Mouse (Mus musculus) heart, postnatal 0 days (tissue): ENCODE results near the gene Ap1s3. TPM values are rescaled to one million over a fixed set of nuclear protein-coding genes. Genes with fewer than 3 reads are reported as not detected.

Experiments used
- ATAC-seq: fragments of 200-750 bp; cut with Nextera tagmentation; 2 replicates; pipeline ENCODE4 v1.8.0; 2017; ENCODE audit warnings: low read depth, moderate number of reproducible peaks, moderate library complexity; ENCODE audit not compliant: insufficient read depth
- DNase-seq: peaks from one replicate; pipeline ENCODE4 v3.0.0-alpha.2; 2016; ENCODE audit warnings: low spot score
- H3K27ac ChIP-seq: fragments of 300-500 bp; sonication (generic); 2 replicates; pipeline ENCODE4 v1.5.1; 2014; ENCODE audit warnings: low read depth, mild to moderate bottlenecking
- H3K27me3 ChIP-seq: fragments of 300-500 bp; sonication (generic); 2 replicates; pipeline ENCODE4 v1.6.1; 2014; ENCODE audit warnings: low read length, mixed read lengths; ENCODE audit not compliant: control insufficient read depth, insufficient read depth
- H3K36me3 ChIP-seq: fragments of 300-500 bp; sonication (generic); replicated peaks from 2 replicates; pipeline ENCODE4 v1.6.1; 2014; ENCODE audit warnings: low read length, mixed read lengths; ENCODE audit not compliant: control insufficient read depth, insufficient read depth
- H3K4me1 ChIP-seq: fragments of 300-500 bp; sonication (generic); 2 replicates; pipeline ENCODE4 v1.6.1; 2014; ENCODE audit warnings: antibody characterized with exemption; ENCODE audit not compliant: control insufficient read depth, insufficient read depth
- H3K4me2 ChIP-seq: fragments of 300-500 bp; sonication (generic); 2 replicates; pipeline ENCODE4 v1.6.1; 2014; ENCODE audit warnings: low read depth, mild to moderate bottlenecking, low read length, moderate library complexity
- H3K4me3 ChIP-seq: fragments of 300-500 bp; sonication (generic); 2 replicates; pipeline ENCODE4 v1.5.1; 2014; ENCODE audit warnings: low read depth, low read length
- H3K9ac ChIP-seq: fragments of 300-500 bp; sonication (generic); replicated peaks from 2 replicates; pipeline ENCODE4 v1.6.1; 2014; ENCODE audit warnings: low read depth, low read length, mixed read lengths
- H3K9me3 ChIP-seq: fragments of 300-500 bp; sonication (generic); replicated peaks from 2 replicates; pipeline ENCODE4 v1.6.1; 2016; ENCODE audit warnings: low read length; ENCODE audit not compliant: control insufficient read depth
- CTCF ChIP-seq: IDR thresholded peaks from 2 replicates; pipeline ENCODE4 v1.5.1; 2016; ENCODE audit warnings: antibody characterized with exemption, control low read depth, low read depth
- EP300 ChIP-seq: IDR thresholded peaks from 2 replicates; pipeline ENCODE4 v1.6.1; 2016; ENCODE audit warnings: antibody characterized with exemption, low read depth
- WGBS: fragments of 180-500 bp; shearing (Covaris S2); extraction: QIAGEN DNeasy Blood & Tissue Kit; methylation state at CpG from one replicate; pipeline ENCODE4 v1.1.7; 2014; 5-methylcytosine and 5-hydroxymethylcytosine counted together
- polyA plus RNA-seq: library from polyadenylated mRNA; unstranded; fragments of >200 nt; fragmentation: Nextera tagmentation; extraction: Ambion mirVana; gene quantifications from 2 replicates; pipeline ENCODE4 v1.2.1, GENCODE M21; 2015
- total RNA-seq: library from RNA; depleted of rRNA; stranded (reverse); fragments of >200 nt; gene quantifications from 2 replicates; pipeline ENCODE4 v1.2.3, GENCODE M21; 2014; ENCODE audit warnings: low replicate concordance

The Ap1s3 gene
- total and polyA plus RNA-seq, 2 experiments from 2014 or later: 0.94 TPM; not detected in 1

GRCm38 (mm10) chr1:79710678-79711077, 38.9 kb upstream of the Ap1s3 start:
- Histone ChIP-seq H3K9me3 (no peaks in the 10 kb centered on the region), H3K9ac (no peak overlapping the region), H3K36me3 (peaks cover 52% of the 10 kb centered on the region), H3K27me3 (no peaks in the 10 kb centered on the region), H3K4me3 (no peak overlapping the region), H3K27ac (peak overlapping the region; percentile 41; the same call in 1 of the 2 replicates), H3K4me2 (no peak overlapping the region), H3K4me1 (peaks cover 6% of the 10 kb centered on the region; the same call in 1 of the 2 replicates)
- TF ChIP-seq CTCF (no peak), EP300 (no peak)
- WGBS: 33% methylated on average over 4 of the region's 4 CpGs
- no peak for DNase-seq
- ATAC-seq: no peak

GRCm38 (mm10) chr1:79710216-79710615, 38.4 kb upstream of the Ap1s3 start:
- Histone ChIP-seq H3K9me3 (no peaks in the 10 kb centered on the region), H3K36me3 (peaks cover 55% of the 10 kb centered on the region), H3K9ac (no peak overlapping the region), H3K27ac (no peak overlapping the region), H3K4me2 (no peak overlapping the region), H3K27me3 (no peaks in the 10 kb centered on the region), H3K4me1 (peaks cover 6% of the 10 kb centered on the region; the same call in 1 of the 2 replicates), H3K4me3 (no peak overlapping the region)
- TF ChIP-seq EP300: no peak
- TF ChIP-seq CTCF: no peak
- ATAC-seq (no peak), DNase-seq (no peak)
- 82% methylated on average over 8 of the region's 8 CpGs for WGBS

- ATAC-seq: no peak
- Histone ChIP-seq H3K4me3 (no peak overlapping the region), H3K4me2 (no peak overlapping the region), H3K9ac (no peak overlapping the region), H3K9me3 (no peaks in the 10 kb centered on the region), H3K36me3 (peaks cover 50% of the 10 kb centered on the region), H3K27me3 (no peaks in the 10 kb centered on the region), H3K4me1 (peaks cover 6% of the 10 kb centered on the region; the same call in 1 of the 2 replicates), H3K27ac (no peak overlapping the region)
- no peak for DNase-seq
- TF ChIP-seq EP300 (no peak), CTCF (no peak)
- WGBS: 83% methylated on average over 9 of the region's 9 CpGs
Measured at GRCm38 (mm10) chr1:79707383-79707782, 35.6 kb upstream of the Ap1s3 start.

- Histone ChIP-seq H3K36me3 (peaks cover 53% of the 10 kb centered on the region), H3K9me3 (no peaks in the 10 kb centered on the region), H3K4me1 (peaks cover 2% of the 10 kb centered on the region; the same call in 1 of the 2 replicates), H3K4me3 (no peak overlapping the region), H3K4me2 (no peak overlapping the region), H3K27ac (no peak overlapping the region), H3K9ac (no peak overlapping the region), H3K27me3 (no peaks in the 10 kb centered on the region)
- 72% methylated on average over 3 of the region's 3 CpGs for WGBS
- TF ChIP-seq EP300: no peak
- TF ChIP-seq CTCF: no peak
- ATAC-seq (no peak), DNase-seq (no peak)
Measured at GRCm38 (mm10) chr1:79706707-79707106, 34.9 kb upstream of the Ap1s3 start.

GRCm38 (mm10) chr1:79704672-79705071, 32.9 kb upstream of the Ap1s3 start:
- Histone ChIP-seq H3K27me3 (no peaks in the 10 kb centered on the region), H3K4me2 (no peak overlapping the region), H3K9ac (no peak overlapping the region), H3K9me3 (no peaks in the 10 kb centered on the region), H3K4me3 (no peak overlapping the region), H3K4me1 (no peaks in the 10 kb centered on the region), H3K27ac (no peak overlapping the region), H3K36me3 (peaks cover 63% of the 10 kb centered on the region)
- 78% methylated on average over 2 of the region's 2 CpGs for WGBS
- ATAC-seq (no peak), DNase-seq (no peak)
- no peak for TF ChIP-seq EP300
- TF ChIP-seq CTCF: no peak

GRCm38 (mm10) chr1:79703520-79703919, 31.7 kb upstream of the Ap1s3 start:
- no peak overlapping the region for H3K4me2 ChIP-seq
- H3K9ac ChIP-seq: no peak overlapping the region
- DNase-seq (no peak), ATAC-seq (no peak)
- H3K27ac ChIP-seq: no peak overlapping the region
- TF ChIP-seq EP300 (no peak), CTCF (no peak)
- H3K27me3 ChIP-seq: no peaks in the 10 kb centered on the region
- no peaks in the 10 kb centered on the region for H3K9me3 ChIP-seq
- H3K36me3 ChIP-seq: peaks cover 58% of the 10 kb centered on the region
- no peaks in the 10 kb centered on the region for H3K4me1 ChIP-seq
- H3K4me3 ChIP-seq: no peak overlapping the region
- WGBS: 88% methylated on average over 8 of the region's 8 CpGs
